Mouse (Mus musculus) myocyte (in vitro differentiated cells): ENCODE data around the gene Prr19.

ENCODE experiments used
- CEBPB ChIP-seq: IDR thresholded peaks from 2 replicates; pipeline ENCODE4 v1.6.1; 2011; ENCODE audit warnings: mild to moderate bottlenecking, moderate library complexity; ENCODE audit not compliant: poor library complexity, insufficient read depth, severe bottlenecking
- E2F4 ChIP-seq: IDR thresholded peaks from one replicate; pipeline ENCODE4 v1.6.1; 2011; ENCODE audit warnings: mild to moderate bottlenecking, control low read depth, moderate library complexity; ENCODE audit not compliant: insufficient read depth
- MAX ChIP-seq: IDR thresholded peaks from one replicate; pipeline ENCODE4 v1.6.1; 2011; ENCODE audit warnings: low read depth, mild to moderate bottlenecking, control low read depth
- MYOD1 ChIP-seq, 3 experiments: IDR thresholded peaks; one replicate each; pipeline ENCODE4 v1.6.1; 2011; ENCODE audit warnings: control low read depth in 2 of 3, low read depth in 2 of 3, mild to moderate bottlenecking in 2 of 3, moderate library complexity in 1 of 3; ENCODE audit not compliant: insufficient read length in 2 of 3, control insufficient read depth in 1 of 3
- MYOG ChIP-seq, 3 experiments: IDR thresholded peaks; one replicate each; pipeline ENCODE4 v1.6.1; 2011; ENCODE audit warnings: control low read depth in 2 of 3, low read depth in 2 of 3, mild to moderate bottlenecking in 2 of 3; ENCODE audit not compliant: insufficient read length in 2 of 3, control insufficient read depth in 1 of 3, insufficient read depth in 1 of 3
- POLR2A ChIP-seq: IDR thresholded peaks from one replicate; pipeline ENCODE4 v1.6.1; 2011; ENCODE audit warnings: low read depth, mild to moderate bottlenecking, control low read depth, moderate library complexity; ENCODE audit not compliant: insufficient read length
- POLR2AphosphoS2 ChIP-seq: IDR thresholded peaks from one replicate; pipeline ENCODE4 v1.6.1; 2011; ENCODE audit warnings: low read depth, control low read depth; ENCODE audit not compliant: insufficient read length
- REST ChIP-seq: IDR thresholded peaks from one replicate; pipeline ENCODE4 v1.6.1; 2011; ENCODE audit warnings: mild to moderate bottlenecking, control low read depth, moderate library complexity; ENCODE audit not compliant: insufficient read depth, insufficient read length
- TCF12 ChIP-seq: IDR thresholded peaks from one replicate; pipeline ENCODE4 v1.6.1; 2011; ENCODE audit warnings: mild to moderate bottlenecking, control low read depth; ENCODE audit not compliant: poor library complexity, insufficient read depth, severe bottlenecking
- TCF3 ChIP-seq: IDR thresholded peaks from one replicate; pipeline ENCODE4 v1.6.1; 2011; ENCODE audit warnings: low read depth, control low read depth; ENCODE audit not compliant: insufficient read length
- USF1 ChIP-seq: IDR thresholded peaks from one replicate; pipeline ENCODE4 v1.6.1; 2011; ENCODE audit warnings: low read depth, mild to moderate bottlenecking, control low read depth, moderate library complexity

DNA sequence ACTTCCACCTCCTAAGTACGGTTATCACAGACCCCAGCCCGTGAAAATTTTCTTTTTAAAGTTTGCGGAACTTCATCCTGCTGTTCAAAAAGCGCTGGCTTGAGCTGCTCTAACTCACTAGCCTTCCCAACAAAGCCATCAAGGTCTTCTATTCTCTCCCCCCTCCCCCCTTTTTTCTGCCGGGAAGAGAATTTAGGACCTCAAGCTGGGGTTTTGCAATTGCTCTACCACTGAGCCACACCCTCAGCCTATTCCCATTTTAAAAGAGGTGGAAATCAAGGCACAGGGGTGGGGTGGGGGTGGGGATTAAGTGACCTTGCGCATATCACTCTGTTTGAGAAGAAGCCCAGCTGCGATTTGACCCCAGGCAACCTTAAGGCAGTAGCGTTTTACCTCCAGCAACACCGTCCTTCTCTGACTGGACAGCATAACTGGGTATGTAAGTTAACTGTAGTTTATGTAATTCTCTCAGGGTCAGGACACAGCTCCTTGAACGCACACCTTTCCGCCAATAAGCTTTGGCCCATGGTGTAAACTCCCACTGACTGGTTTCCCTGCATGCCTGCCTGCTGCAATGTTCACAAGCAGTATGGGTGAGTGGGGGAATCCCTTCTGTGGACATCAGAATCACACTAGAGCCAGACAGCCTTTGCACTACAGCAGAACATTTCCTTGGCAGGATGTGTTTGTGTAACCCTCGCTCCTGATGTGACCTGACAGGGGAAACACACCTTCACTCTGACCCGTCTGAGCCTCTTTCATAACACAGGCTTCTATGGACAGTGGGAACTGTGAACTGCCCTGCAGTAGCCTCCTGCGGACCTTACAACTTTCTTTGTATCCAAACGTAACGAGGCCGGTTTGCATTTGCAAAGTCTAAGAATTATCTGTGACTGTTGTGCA lies 37.0 kb upstream of the Prr19 start:
- TF ChIP-seq POLR2A = no peak
- no peak for TF ChIP-seq E2F4
- TF ChIP-seq MYOD1 (IDR thresholded peaks at IDR 0.05; ENCODE audit: control insufficient read depth in 1 of 3, insufficient read length in 2 of 3, low read depth in 2 of 3) = no peak
- no peak for TF ChIP-seq REST
- TF ChIP-seq TCF12 = no peak
- no peak for TF ChIP-seq USF1
- TF ChIP-seq MAX = no peak
- no peak for TF ChIP-seq POLR2AphosphoS2
- no peak for TF ChIP-seq MYOG (IDR thresholded peaks at IDR 0.05; ENCODE audit: control insufficient read depth in 1 of 3, insufficient read depth in 1 of 3, insufficient read length in 2 of 3, low read depth in 2 of 3)
- TF ChIP-seq TCF3 = no peak
- TF ChIP-seq CEBPB = no peak
